Mouse (Mus musculus): ENCODE results near the gene Pcsk1n. TPM values are rescaled to one million over a fixed set of nuclear protein-coding genes. Genes with fewer than 3 reads are reported as not detected.

Pcsk1n gene
- polyA plus RNA-seq, 1 experiment from 2014 or later = 0.17 TPM

GRCm38 (mm10) chrX:7936874-7937273 lies 17.3 kb downstream of the Pcsk1n start:
- H3K27me3 ChIP-seq (replicated peaks; ENCODE audit: insufficient read depth, low read length) = no peaks in the 10 kb centered on the region
- no peak for DNase-seq (ENCODE audit: low spot score)
- no peaks in the 10 kb centered on the region for H3K4me1 ChIP-seq (ENCODE audit: insufficient read depth, low read depth, low read length)
- TF ChIP-seq EP300 (IDR thresholded peaks at IDR 0.05) (no peak), CTCF (IDR thresholded peaks at IDR 0.05) (peak; percentile 23; the same call in 1 of the 2 replicates)
- H3K36me3 ChIP-seq (ENCODE audit: insufficient read depth, low read length) = no peaks in the 10 kb centered on the region
- no peak overlapping the region for H3K9ac ChIP-seq (replicated peaks; ENCODE audit: low read depth)
- ATAC-seq = no peak
- H3K4me3 ChIP-seq (ENCODE audit: low read depth, low read length) = no peak overlapping the region
- no peak overlapping the region for H3K27ac ChIP-seq (ENCODE audit: low read length)
- no peak overlapping the region for H3K4me2 ChIP-seq (replicated peaks; ENCODE audit: low read depth, low read length)
- WGBS = 59% methylated on average over 10 of the region's 11 CpGs
- H3K9me3 ChIP-seq (ENCODE audit: low read length) = no peaks in the 10 kb centered on the region

- TF ChIP-seq EP300 (IDR thresholded peaks at IDR 0.05) (no peak), CTCF (IDR thresholded peaks at IDR 0.05) (no peak)
- WGBS = 89% methylated on average over 6 of the region's 6 CpGs
- H3K27ac ChIP-seq (ENCODE audit: low read length) = no peak overlapping the region
- H3K4me2 ChIP-seq (replicated peaks; ENCODE audit: low read depth, low read length) = no peak overlapping the region
- no peaks in the 10 kb centered on the region for H3K4me1 ChIP-seq (ENCODE audit: insufficient read depth, low read depth, low read length)
- ATAC-seq (no peak), DNase-seq (ENCODE audit: low spot score) (no peak)
- no peaks in the 10 kb centered on the region for H3K36me3 ChIP-seq (ENCODE audit: insufficient read depth, low read length)
- H3K4me3 ChIP-seq (ENCODE audit: low read depth, low read length) = no peak overlapping the region
- no peaks in the 10 kb centered on the region for H3K9me3 ChIP-seq (ENCODE audit: low read length)
- no peak overlapping the region for H3K9ac ChIP-seq (replicated peaks; ENCODE audit: low read depth)
- H3K27me3 ChIP-seq (replicated peaks; ENCODE audit: insufficient read depth, low read length) = no peaks in the 10 kb centered on the region
Observed at GRCm38 (mm10) chrX:7937667-7938066, 18.0 kb downstream of the Pcsk1n start.

- H3K4me2 ChIP-seq (replicated peaks; ENCODE audit: low read depth, low read length) = no peak overlapping the region
- ATAC-seq = no peak
- DNase-seq (ENCODE audit: low spot score) = no peak
- 66% methylated on average over 8 of the region's 8 CpGs for WGBS
- H3K27ac ChIP-seq (ENCODE audit: low read length) = no peak overlapping the region
- no peaks in the 10 kb centered on the region for H3K4me1 ChIP-seq (ENCODE audit: insufficient read depth, low read depth, low read length)
- TF ChIP-seq CTCF (IDR thresholded peaks at IDR 0.05) = no peak
- no peak overlapping the region for H3K9ac ChIP-seq (replicated peaks; ENCODE audit: low read depth)
- H3K9me3 ChIP-seq (ENCODE audit: low read length) = no peaks in the 10 kb centered on the region
- H3K36me3 ChIP-seq (ENCODE audit: insufficient read depth, low read length) = no peaks in the 10 kb centered on the region
- no peak overlapping the region for H3K4me3 ChIP-seq (ENCODE audit: low read depth, low read length)
- H3K27me3 ChIP-seq (replicated peaks; ENCODE audit: insufficient read depth, low read length) = no peaks in the 10 kb centered on the region
Observed at GRCm38 (mm10) chrX:7945618-7946017, 26.0 kb downstream of the Pcsk1n start.

- Histone ChIP-seq H3K27me3 (replicated peaks; ENCODE audit: insufficient read depth, low read length) (no peaks in the 10 kb centered on the region), H3K4me2 (replicated peaks; ENCODE audit: low read depth, low read length) (peak within 1 kb of the TSS; percentile 51), H3K9ac (replicated peaks; ENCODE audit: low read depth) (peak within 1 kb of the TSS; percentile 44; the same call in 1 of the 2 replicates), H3K4me3 (ENCODE audit: low read depth, low read length) (peak within 1 kb of the TSS; percentile 36), H3K27ac (ENCODE audit: low read length) (no peak within 1 kb of the TSS), H3K9me3 (ENCODE audit: low read length) (no peaks in the 10 kb centered on the region), H3K4me1 (ENCODE audit: insufficient read depth, low read depth, low read length) (no peaks in the 10 kb centered on the region), H3K36me3 (ENCODE audit: insufficient read depth, low read length) (no peaks in the 10 kb centered on the region)
- 13% methylated on average over 34 of the region's 37 CpGs for WGBS
- ATAC-seq (no peak; the same call in none of the 2 replicates), DNase-seq (ENCODE audit: low spot score) (no peak)
- TF ChIP-seq CTCF (IDR thresholded peaks at IDR 0.05) (no peak), EP300 (IDR thresholded peaks at IDR 0.05) (no peak)
Observed at GRCm38 (mm10) chrX:7947108-7947899, 27.7 kb downstream of the Pcsk1n start, which contains the start of gene Hdac6. Hdac6 (minus strand) TSS chrX:7947889.

GRCm38 (mm10) chrX:7947900-7948492 lies 28.4 kb downstream of the Pcsk1n start:
- DNase-seq (ENCODE audit: low spot score) (peak; percentile 96), ATAC-seq (peak; percentile 99)
- peak overlapping the region; percentile 36 for H3K4me3 ChIP-seq (ENCODE audit: low read depth, low read length)
- H3K4me2 ChIP-seq (replicated peaks; ENCODE audit: low read depth, low read length) = peak overlapping the region; percentile 51
- H3K9me3 ChIP-seq (ENCODE audit: low read length) = no peaks in the 10 kb centered on the region
- H3K27me3 ChIP-seq (replicated peaks; ENCODE audit: insufficient read depth, low read length) = no peaks in the 10 kb centered on the region
- 16% methylated on average over 34 of the region's 38 CpGs for WGBS
- TF ChIP-seq CTCF (IDR thresholded peaks at IDR 0.05) (no peak), EP300 (IDR thresholded peaks at IDR 0.05) (no peak)
- H3K9ac ChIP-seq (replicated peaks; ENCODE audit: low read depth) = 0 out of 2 replicates have a peak overlapping the region, but pooled peaks have one; percentile 44
- no peak overlapping the region for H3K27ac ChIP-seq (ENCODE audit: low read length)
- no peaks in the 10 kb centered on the region for H3K4me1 ChIP-seq (ENCODE audit: insufficient read depth, low read depth, low read length)
- no peaks in the 10 kb centered on the region for H3K36me3 ChIP-seq (ENCODE audit: insufficient read depth, low read length)

GRCm38 (mm10) chrX:7950091-7950490 lies 30.5 kb downstream of the Pcsk1n start:
- no peak for ATAC-seq

More at GRCm38 (mm10) chrX:7950091-7950490, 30.5 kb downstream of the Pcsk1n start:
- Histone ChIP-seq H3K27ac (ENCODE audit: low read length) (no peak overlapping the region), H3K9ac (replicated peaks; ENCODE audit: low read depth) (no peak overlapping the region), H3K9me3 (ENCODE audit: low read length) (no peaks in the 10 kb centered on the region), H3K27me3 (replicated peaks; ENCODE audit: insufficient read depth, low read length) (no peaks in the 10 kb centered on the region), H3K4me2 (replicated peaks; ENCODE audit: low read depth, low read length) (no peak overlapping the region), H3K36me3 (ENCODE audit: insufficient read depth, low read length) (no peaks in the 10 kb centered on the region), H3K4me3 (ENCODE audit: low read depth, low read length) (no peak overlapping the region), H3K4me1 (ENCODE audit: insufficient read depth, low read depth, low read length) (no peaks in the 10 kb centered on the region)
- TF ChIP-seq CTCF (IDR thresholded peaks at IDR 0.05) = no peak
- no peak for TF ChIP-seq EP300 (IDR thresholded peaks at IDR 0.05)
- DNase-seq (ENCODE audit: low spot score) = no peak
- 86% methylated on average over 7 of the region's 7 CpGs for whole genome bisulfite sequencing
